Mouse (Mus musculus) erythroblast, embryonic 14.5 days (primary cell): ENCODE measurements around the gene Ppp2r5c.

Experiments
- GATA1 ChIP-seq: IDR thresholded peaks from 2 replicates; pipeline ENCODE4 v1.6.1; 2012; ENCODE audit warnings: low read length, inconsistent platforms, mixed read lengths
- TAL1 ChIP-seq: IDR thresholded peaks from 3 replicates; pipeline ENCODE4 v1.6.1; 2012; ENCODE audit warnings: low read length, inconsistent platforms, mixed read lengths

- TF ChIP-seq TAL1 (no peak), GATA1 (no peak; the same call in 1 of the 2 replicates)
Measured at GRCm38 (mm10) chr12:110549437-110550112, 102.7 kb downstream of the Ppp2r5c start.
